Mouse (Mus musculus): ENCODE results near the gene Lbx1. TPM values are rescaled to one million over a fixed set of nuclear protein-coding genes. Genes with fewer than 3 reads are reported as not detected.

Lbx1 gene
- polyA plus RNA-seq, 1 experiment from 2014 or later, result 0.06 TPM

DNA sequence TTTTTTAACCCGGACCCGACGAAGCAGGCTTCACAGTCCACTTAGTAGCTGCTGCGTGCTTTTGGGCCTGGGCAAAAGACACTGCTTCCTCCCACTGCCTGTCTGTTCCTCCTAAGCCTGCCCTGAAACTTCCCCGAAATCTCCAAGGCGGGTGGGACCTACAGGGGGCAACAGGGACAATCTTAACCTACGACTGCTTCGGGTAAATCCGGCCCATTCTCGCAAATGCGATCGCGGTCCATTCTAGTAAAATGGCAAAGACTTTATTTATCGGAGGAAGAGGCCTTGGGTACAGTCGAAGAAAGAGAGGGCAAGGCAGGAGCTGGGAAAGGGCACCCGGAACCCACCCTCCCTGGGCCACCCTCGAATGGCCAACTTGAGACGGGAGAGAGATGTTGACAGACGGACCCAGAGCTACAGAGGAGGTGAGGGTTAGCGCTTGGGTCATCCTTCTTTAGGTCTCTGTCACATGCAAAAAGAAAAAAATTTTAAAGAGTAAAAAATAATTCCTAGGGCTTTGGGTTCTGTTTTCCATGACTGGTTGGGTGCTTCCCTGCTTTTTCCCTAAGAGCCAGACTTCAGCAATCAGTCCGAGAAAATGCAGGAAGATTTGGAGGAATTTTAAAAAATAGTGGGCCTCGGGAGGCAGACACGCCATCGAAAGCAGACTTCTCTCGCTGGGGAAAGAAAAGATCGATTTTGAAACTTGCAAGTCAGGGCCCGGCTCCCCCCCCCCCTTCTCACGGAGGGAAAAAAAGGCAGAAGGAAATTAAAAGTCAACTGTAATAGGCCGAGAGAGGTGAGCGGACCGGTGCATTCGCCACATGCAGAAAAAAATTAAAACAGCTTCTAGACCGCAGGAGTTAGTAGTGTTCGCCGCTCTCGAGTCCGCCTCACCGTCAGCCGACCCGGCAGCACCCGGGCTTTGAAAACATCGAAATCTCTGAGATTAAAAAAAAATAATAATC lies 2.9 kb downstream of the Lbx1 start:
- WGBS, result under 1% methylated on average over 42 of the region's 42 CpGs
- Histone ChIP-seq H3K9ac (replicated peaks) (no peak overlapping the region), H3K4me2 (replicated peaks) (no peak overlapping the region), H3K4me1 (peaks cover 43% of the 10 kb centered on the region), H3K27me3 (peaks cover 98% of the 10 kb centered on the region), H3K36me3 (no peaks in the 10 kb centered on the region), H3K9me3 (no peaks in the 10 kb centered on the region), H3K4me3 (no peak overlapping the region), H3K27ac (replicated peaks) (no peak overlapping the region)
- ATAC-seq (ENCODE audit: low FRiP score, low read depth), result no peak

GRCm38 (mm10) chr19:45232036-45232410 lies 3.6 kb downstream of the Lbx1 start:
- peak overlapping the region; percentile 31 for H3K4me3 ChIP-seq
- WGBS, result 0% methylated on average over 14 of the region's 14 CpGs
- no peaks in the 10 kb centered on the region for H3K9me3 ChIP-seq
- no peaks in the 10 kb centered on the region for H3K36me3 ChIP-seq
- no peak overlapping the region for H3K9ac ChIP-seq (replicated peaks)
- ATAC-seq (ENCODE audit: low FRiP score, low read depth), result no peak
- peaks cover 98% of the 10 kb centered on the region for H3K27me3 ChIP-seq
- H3K4me2 ChIP-seq (replicated peaks), result peak overlapping the region; percentile 50
- H3K27ac ChIP-seq (replicated peaks), result no peak overlapping the region
- peaks cover 43% of the 10 kb centered on the region for H3K4me1 ChIP-seq

GRCm38 (mm10) chr19:45231383-45232035 lies 4.1 kb downstream of the Lbx1 start:
- Histone ChIP-seq H3K9ac (replicated peaks) (no peak overlapping the region; the same call in 1 of the 2 replicates), H3K4me1 (peaks cover 40% of the 10 kb centered on the region), H3K36me3 (no peaks in the 10 kb centered on the region), H3K27me3 (peaks cover 98% of the 10 kb centered on the region), H3K4me2 (replicated peaks) (peak overlapping the region; percentile 50), H3K27ac (replicated peaks) (0 out of 2 replicates have a peak overlapping the region, but pooled peaks have one; percentile 6), H3K9me3 (no peaks in the 10 kb centered on the region), H3K4me3 (peak overlapping the region; percentile 31)
- WGBS, result under 1% methylated on average over 32 of the region's 44 CpGs
- peak; percentile 79 for ATAC-seq (ENCODE audit: low FRiP score, low read depth)

GRCm38 (mm10) chr19:45230848-45231382 lies 4.7 kb downstream of the Lbx1 start:
- ATAC-seq (ENCODE audit: low FRiP score, low read depth), result peak; percentile 78
- Histone ChIP-seq H3K9ac (replicated peaks) (no peak overlapping the region; the same call in 1 of the 2 replicates), H3K4me3 (peak overlapping the region; percentile 31), H3K9me3 (no peaks in the 10 kb centered on the region), H3K4me2 (replicated peaks) (peak overlapping the region; percentile 50), H3K4me1 (peaks cover 34% of the 10 kb centered on the region), H3K36me3 (no peaks in the 10 kb centered on the region), H3K27me3 (peaks cover 98% of the 10 kb centered on the region), H3K27ac (replicated peaks) (0 out of 2 replicates have a peak overlapping the region, but pooled peaks have one; percentile 6)
- WGBS, result 1% methylated on average over 16 of the region's 51 CpGs

GRCm38 (mm10) chr19:45230201-45230611 lies 5.4 kb downstream of the Lbx1 start:
- Histone ChIP-seq H3K4me1 (peaks cover 29% of the 10 kb centered on the region), H3K9ac (replicated peaks) (no peak overlapping the region), H3K27ac (replicated peaks) (no peak overlapping the region), H3K27me3 (peaks cover 98% of the 10 kb centered on the region), H3K4me2 (replicated peaks) (no peak overlapping the region), H3K4me3 (no peak overlapping the region), H3K9me3 (no peaks in the 10 kb centered on the region), H3K36me3 (no peaks in the 10 kb centered on the region)
- ATAC-seq (ENCODE audit: low FRiP score, low read depth), result no peak
- WGBS, result under 1% methylated on average over 20 of the region's 20 CpGs

DNA sequence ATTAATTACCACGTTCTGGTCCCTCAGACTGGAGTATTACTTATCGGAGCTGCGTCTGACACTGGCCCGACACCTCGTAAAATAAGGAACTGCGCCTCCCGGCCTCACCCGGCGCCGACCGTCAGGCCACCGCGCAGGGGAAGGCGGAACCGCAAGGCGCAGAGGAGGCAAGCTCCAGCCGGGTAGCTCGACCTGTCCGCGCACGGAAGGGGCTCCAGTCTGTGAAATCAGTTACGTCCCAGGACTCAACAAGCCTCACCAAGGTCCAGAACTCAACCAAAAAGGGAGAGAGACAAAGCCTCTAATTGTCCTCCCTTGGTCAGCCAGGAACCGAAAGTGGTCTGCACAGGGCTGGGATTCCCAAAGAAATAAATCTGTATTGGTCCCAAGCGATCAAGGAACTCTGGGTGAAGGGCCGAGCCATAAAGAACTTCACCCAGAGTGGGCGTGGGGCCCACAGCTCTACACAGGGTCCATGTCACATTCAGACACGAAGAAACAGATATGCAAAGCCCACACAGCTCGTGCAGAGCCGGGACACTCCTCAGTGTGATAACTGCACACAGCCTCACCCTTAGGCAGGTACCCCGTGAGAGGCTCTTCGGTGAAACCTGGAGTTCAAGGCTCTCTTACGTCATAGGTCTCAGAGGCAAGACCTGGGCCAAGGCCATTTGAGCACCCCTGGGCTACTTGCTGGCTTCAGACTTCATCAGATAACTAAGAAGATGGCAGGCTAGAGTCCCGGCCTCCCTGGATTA lies 6.1 kb downstream of the Lbx1 start:
- Histone ChIP-seq H3K4me1 (peaks cover 22% of the 10 kb centered on the region), H3K4me3 (no peak overlapping the region), H3K9me3 (no peaks in the 10 kb centered on the region), H3K9ac (replicated peaks) (no peak overlapping the region), H3K36me3 (no peaks in the 10 kb centered on the region), H3K27me3 (peaks cover 98% of the 10 kb centered on the region), H3K27ac (replicated peaks) (no peak overlapping the region), H3K4me2 (replicated peaks) (no peak overlapping the region)
- ATAC-seq (ENCODE audit: low FRiP score, low read depth), result no peak
- under 1% methylated on average over 33 of the region's 33 CpGs for WGBS

- no peaks in the 10 kb centered on the region for H3K36me3 ChIP-seq
- H3K27me3 ChIP-seq, result peaks cover 98% of the 10 kb centered on the region
- H3K4me3 ChIP-seq, result no peak overlapping the region
- no peak overlapping the region for H3K27ac ChIP-seq (replicated peaks)
- ATAC-seq (ENCODE audit: low FRiP score, low read depth), result no peak
- no peak overlapping the region for H3K4me2 ChIP-seq (replicated peaks)
- H3K9me3 ChIP-seq, result no peaks in the 10 kb centered on the region
- H3K4me1 ChIP-seq, result peaks cover 25% of the 10 kb centered on the region
- WGBS, result 2% methylated on average over 4 of the region's 4 CpGs
- H3K9ac ChIP-seq (replicated peaks), result no peak overlapping the region
Measured at GRCm38 (mm10) chr19:45228781-45229180, 6.8 kb downstream of the Lbx1 start.

- peaks cover 23% of the 10 kb centered on the region for H3K4me1 ChIP-seq
- no peak for ATAC-seq (ENCODE audit: low FRiP score, low read depth)
- H3K4me3 ChIP-seq, result no peak overlapping the region
- H3K27me3 ChIP-seq, result peaks cover 100% of the 10 kb centered on the region
- H3K4me2 ChIP-seq (replicated peaks), result no peak overlapping the region
- H3K9me3 ChIP-seq, result no peaks in the 10 kb centered on the region
- H3K36me3 ChIP-seq, result no peaks in the 10 kb centered on the region
- H3K27ac ChIP-seq (replicated peaks), result no peak overlapping the region
- no peak overlapping the region for H3K9ac ChIP-seq (replicated peaks)
- WGBS, result 6% methylated on average over 11 of the region's 12 CpGs
Measured at GRCm38 (mm10) chr19:45228097-45228496, 7.5 kb downstream of the Lbx1 start.

DNA sequence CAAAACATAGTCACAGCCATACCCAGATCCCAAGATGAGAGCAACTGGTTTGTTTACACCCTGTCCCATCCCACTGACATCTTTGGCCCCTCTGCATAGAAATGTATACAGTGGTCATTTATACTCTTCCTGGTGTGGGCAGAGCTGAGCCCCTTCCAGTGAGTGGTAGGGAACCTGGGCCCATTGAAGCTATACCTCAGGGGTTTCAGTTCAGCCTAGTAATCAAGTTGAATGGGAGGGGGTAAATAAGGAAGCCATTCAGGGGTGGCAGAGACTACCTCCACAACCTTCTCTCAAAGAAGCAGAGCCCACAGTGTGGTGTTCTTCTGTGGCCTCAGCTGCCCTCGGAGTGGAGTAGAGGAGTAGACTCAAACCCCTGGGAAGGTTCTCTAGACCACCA lies 7.9 kb downstream of the Lbx1 start:
- Histone ChIP-seq H3K27me3 (peaks cover 100% of the 10 kb centered on the region), H3K9ac (replicated peaks) (no peak overlapping the region), H3K36me3 (no peaks in the 10 kb centered on the region), H3K4me3 (no peak overlapping the region), H3K4me1 (peaks cover 23% of the 10 kb centered on the region), H3K4me2 (replicated peaks) (no peak overlapping the region), H3K27ac (replicated peaks) (no peak overlapping the region), H3K9me3 (no peaks in the 10 kb centered on the region)
- WGBS, result 18% methylated on average over 1 of the region's 1 CpGs
- no peak for ATAC-seq (ENCODE audit: low FRiP score, low read depth)

DNA sequence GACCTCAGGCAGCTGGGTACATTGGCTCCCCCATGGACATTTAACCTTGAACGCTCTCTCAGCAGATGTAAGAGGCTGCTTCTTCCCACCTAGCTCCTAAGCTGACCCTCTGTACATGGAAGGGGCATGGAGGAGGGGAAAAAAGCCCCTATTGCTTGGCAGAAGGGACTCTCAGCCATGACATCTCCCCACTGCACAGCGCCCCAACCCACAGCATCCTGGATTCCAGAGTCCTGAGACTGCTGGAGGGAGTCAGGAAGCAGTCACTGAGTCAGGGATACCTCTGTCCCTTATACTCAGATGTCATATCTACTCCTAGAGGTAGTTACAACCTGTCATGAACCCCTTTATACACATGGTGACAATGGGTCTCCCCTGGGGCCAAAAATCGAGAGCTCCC lies 8.6 kb downstream of the Lbx1 start:
- Histone ChIP-seq H3K9me3 (no peaks in the 10 kb centered on the region), H3K36me3 (no peaks in the 10 kb centered on the region), H3K4me1 (peaks cover 23% of the 10 kb centered on the region), H3K4me2 (replicated peaks) (no peak overlapping the region), H3K27me3 (peaks cover 100% of the 10 kb centered on the region), H3K4me3 (no peak overlapping the region), H3K27ac (replicated peaks) (no peak overlapping the region), H3K9ac (replicated peaks) (no peak overlapping the region)
- no peak for ATAC-seq (ENCODE audit: low FRiP score, low read depth)
- 2% methylated on average over 3 of the region's 3 CpGs for WGBS

DNA sequence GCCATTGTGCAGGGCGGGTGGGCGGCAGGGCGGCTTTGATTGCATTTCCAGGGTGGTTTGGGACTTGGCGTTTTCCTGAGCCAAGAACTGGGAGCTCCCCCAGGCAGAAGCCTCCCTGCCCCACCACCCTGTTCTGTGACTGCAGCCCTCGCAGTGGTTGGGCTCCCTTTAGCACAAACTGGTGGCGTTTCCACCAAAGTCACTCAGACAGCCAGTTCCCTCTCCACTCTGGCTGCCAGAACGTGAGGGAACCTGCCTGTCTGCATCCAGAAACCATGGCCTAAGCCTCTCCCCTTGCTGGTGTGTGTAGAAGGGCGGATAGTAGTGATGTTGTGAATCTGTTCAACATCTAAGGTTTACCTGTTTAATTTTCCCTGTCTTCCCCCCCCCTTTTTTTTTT lies 9.4 kb downstream of the Lbx1 start:
- no peak overlapping the region for H3K9ac ChIP-seq (replicated peaks)
- no peak for ATAC-seq (ENCODE audit: low FRiP score, low read depth)
- H3K4me1 ChIP-seq, result peaks cover 19% of the 10 kb centered on the region
- H3K27me3 ChIP-seq, result peaks cover 100% of the 10 kb centered on the region
- H3K36me3 ChIP-seq, result no peaks in the 10 kb centered on the region
- no peak overlapping the region for H3K27ac ChIP-seq (replicated peaks)
- 1% methylated on average over 8 of the region's 8 CpGs for WGBS
- H3K4me3 ChIP-seq, result no peak overlapping the region
- no peak overlapping the region for H3K4me2 ChIP-seq (replicated peaks)
- no peaks in the 10 kb centered on the region for H3K9me3 ChIP-seq

Measured in midbrain, embryonic 12.5 days (tissue).